Mouse (Mus musculus) forebrain, embryonic 10.5 days (tissue): ENCODE data around the gene Kcnn4. TPM values are rescaled to one million over a fixed set of nuclear protein-coding genes. Genes with fewer than 3 reads are reported as not detected.

Experiments used
- DNase-seq: peaks from one replicate; pipeline ENCODE4 v3.0.0-alpha.2; 2017; ENCODE audit warnings: low spot score; ENCODE audit errors: extremely low spot score
- H3K27ac ChIP-seq: fragments of 300-500 bp; sonication (generic); 2 replicates; pipeline ENCODE4 v1.5.1; 2016; ENCODE audit warnings: mild to moderate bottlenecking
- H3K27me3 ChIP-seq: fragments of 300-500 bp; sonication (generic); 2 replicates; pipeline ENCODE4 v1.6.1; 2016; ENCODE audit warnings: mild to moderate bottlenecking; ENCODE audit not compliant: poor library complexity, severe bottlenecking
- H3K36me3 ChIP-seq: fragments of 300-500 bp; sonication (generic); replicated peaks from 2 replicates; pipeline ENCODE4 v1.6.1; 2016; ENCODE audit warnings: mild to moderate bottlenecking, moderate library complexity
- H3K4me1 ChIP-seq: fragments of 300-500 bp; sonication (generic); 2 replicates; pipeline ENCODE4 v1.6.1; 2016
- H3K4me3 ChIP-seq: fragments of 300-500 bp; sonication (generic); 2 replicates; pipeline ENCODE4 v1.5.1; 2016; ENCODE audit warnings: mild to moderate bottlenecking, moderate library complexity
- H3K9me3 ChIP-seq: fragments of 300-500 bp; sonication (generic); 2 replicates; pipeline ENCODE4 v1.6.1; 2016; ENCODE audit warnings: mild to moderate bottlenecking, moderate library complexity
- WGBS: fragments of 180-500 bp; shearing (Covaris S2); methylation state at CpG from one replicate; pipeline ENCODE4 v1.1.7; 2016; 5-methylcytosine and 5-hydroxymethylcytosine counted together
- polyA plus RNA-seq: library from polyadenylated mRNA; unstranded; fragments of >200 nt; fragmentation: Nextera tagmentation; extraction: Ambion mirVana; gene quantifications from 2 replicates; pipeline ENCODE4 v1.2.1, GENCODE M21; 2016

Kcnn4 gene
- polyA plus RNA-seq, 1 experiment from 2014 or later = 5.1 TPM

- Histone ChIP-seq H3K9me3 (no peaks in the 10 kb centered on the region; the same call in 1 of the 2 replicates), H3K4me3 (no peak within 1 kb of the TSS), H3K27me3 (no peaks in the 10 kb centered on the region), H3K36me3 (no peaks in the 10 kb centered on the region), H3K4me1 (no peaks in the 10 kb centered on the region), H3K27ac (no peak within 1 kb of the TSS)
- no peak for DNase-seq
- WGBS = 44% methylated on average over 6 of the region's 6 CpGs
Observed at GRCm38 (mm10) chr7:24348896-24349295, 21.2 kb upstream of the Kcnn4 start, which contains the start of gene Lypd5. Gene Lypd5 (plus strand): TSS chr7:24349196.

- Histone ChIP-seq H3K36me3 (no peaks in the 10 kb centered on the region), H3K27ac (no peak overlapping the region), H3K4me1 (no peaks in the 10 kb centered on the region), H3K27me3 (no peaks in the 10 kb centered on the region), H3K9me3 (peaks cover 11% of the 10 kb centered on the region; the same call in 1 of the 2 replicates), H3K4me3 (no peak overlapping the region)
- WGBS = 86% methylated on average over 6 of the region's 6 CpGs
- no peak for DNase-seq
Observed at GRCm38 (mm10) chr7:24355646-24356045, 14.4 kb upstream of the Kcnn4 start.

GRCm38 (mm10) chr7:24356081-24356480 is 14.0 kb upstream of the Kcnn4 start:
- whole genome bisulfite sequencing = 80% methylated on average over 10 of the region's 10 CpGs
- H3K36me3 ChIP-seq = no peaks in the 10 kb centered on the region
- DNase-seq = no peak
- H3K9me3 ChIP-seq = peaks cover 14% of the 10 kb centered on the region; the same call in 1 of the 2 replicates
- H3K4me3 ChIP-seq = no peak overlapping the region
- no peaks in the 10 kb centered on the region for H3K27me3 ChIP-seq
- no peaks in the 10 kb centered on the region for H3K4me1 ChIP-seq
- H3K27ac ChIP-seq = no peak overlapping the region

GRCm38 (mm10) chr7:24357899-24358298 is 12.2 kb upstream of the Kcnn4 start:
- Histone ChIP-seq H3K36me3 (no peaks in the 10 kb centered on the region), H3K27ac (no peak overlapping the region), H3K4me3 (no peak overlapping the region), H3K4me1 (no peaks in the 10 kb centered on the region), H3K9me3 (peaks cover 14% of the 10 kb centered on the region; the same call in 1 of the 2 replicates), H3K27me3 (0 out of 2 replicates have a peak, but pooled peaks cover 4% of the 10 kb centered on the region)
- DNase-seq = peak; percentile 30
- whole genome bisulfite sequencing = 53% methylated on average over 4 of the region's 4 CpGs

GRCm38 (mm10) chr7:24359269-24359668 is 10.8 kb upstream of the Kcnn4 start:
- Histone ChIP-seq H3K27ac (no peak overlapping the region), H3K36me3 (no peaks in the 10 kb centered on the region), H3K9me3 (peaks cover 14% of the 10 kb centered on the region; the same call in 1 of the 2 replicates), H3K27me3 (0 out of 2 replicates have a peak, but pooled peaks cover 5% of the 10 kb centered on the region), H3K4me1 (no peaks in the 10 kb centered on the region), H3K4me3 (no peak overlapping the region)
- DNase-seq = peak; percentile 38
- 26% methylated on average over 9 of the region's 9 CpGs for WGBS

- Histone ChIP-seq H3K4me3 (no peak overlapping the region), H3K27me3 (0 out of 2 replicates have a peak, but pooled peaks cover 8% of the 10 kb centered on the region), H3K4me1 (peaks cover 7% of the 10 kb centered on the region; the same call in 1 of the 2 replicates), H3K9me3 (peaks cover 14% of the 10 kb centered on the region; the same call in 1 of the 2 replicates), H3K27ac (no peak overlapping the region), H3K36me3 (no peaks in the 10 kb centered on the region)
- WGBS = 69% methylated on average over 4 of the region's 4 CpGs
- no peak for DNase-seq
Observed at GRCm38 (mm10) chr7:24361001-24361400, 9.1 kb upstream of the Kcnn4 start.

DNA sequence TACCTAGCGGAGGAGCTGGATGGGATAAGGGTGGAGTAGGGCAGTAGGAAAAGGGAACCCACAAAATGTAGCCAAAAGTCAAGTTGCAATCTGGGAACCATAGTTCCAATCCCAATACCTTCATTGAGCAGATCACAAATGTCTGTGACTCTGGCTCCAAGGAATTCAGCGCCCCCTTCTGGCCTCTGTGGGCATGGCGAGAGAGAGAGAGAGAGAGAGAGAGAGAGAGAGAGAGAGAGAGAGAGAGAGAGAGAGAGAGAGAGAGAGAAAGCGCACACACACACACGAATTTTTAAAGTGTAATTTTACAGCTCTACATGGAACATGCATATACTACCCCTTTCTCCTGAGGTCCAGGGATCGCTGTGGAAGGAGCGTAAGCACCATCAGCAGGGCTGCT is 6.8 kb upstream of the Kcnn4 start:
- peak; percentile 36 for DNase-seq
- Histone ChIP-seq H3K4me1 (peaks cover 7% of the 10 kb centered on the region; the same call in 1 of the 2 replicates), H3K36me3 (no peaks in the 10 kb centered on the region), H3K27me3 (0 out of 2 replicates have a peak, but pooled peaks cover 8% of the 10 kb centered on the region), H3K9me3 (0 out of 2 replicates have a peak, but pooled peaks cover 3% of the 10 kb centered on the region), H3K4me3 (no peak overlapping the region), H3K27ac (no peak overlapping the region)
- WGBS = 22% methylated on average over 7 of the region's 7 CpGs

GRCm38 (mm10) chr7:24364827-24365226 is 5.2 kb upstream of the Kcnn4 start:
- Histone ChIP-seq H3K27ac (peak overlapping the region; percentile 65; the same call in 1 of the 2 replicates), H3K9me3 (0 out of 2 replicates have a peak, but pooled peaks cover 3% of the 10 kb centered on the region), H3K4me1 (peaks cover 7% of the 10 kb centered on the region; the same call in 1 of the 2 replicates), H3K27me3 (0 out of 2 replicates have a peak, but pooled peaks cover 8% of the 10 kb centered on the region), H3K36me3 (no peaks in the 10 kb centered on the region), H3K4me3 (no peak overlapping the region; the same call in 1 of the 2 replicates)
- DNase-seq = peak; percentile 82
- WGBS = 24% methylated on average over 10 of the region's 10 CpGs

DNA sequence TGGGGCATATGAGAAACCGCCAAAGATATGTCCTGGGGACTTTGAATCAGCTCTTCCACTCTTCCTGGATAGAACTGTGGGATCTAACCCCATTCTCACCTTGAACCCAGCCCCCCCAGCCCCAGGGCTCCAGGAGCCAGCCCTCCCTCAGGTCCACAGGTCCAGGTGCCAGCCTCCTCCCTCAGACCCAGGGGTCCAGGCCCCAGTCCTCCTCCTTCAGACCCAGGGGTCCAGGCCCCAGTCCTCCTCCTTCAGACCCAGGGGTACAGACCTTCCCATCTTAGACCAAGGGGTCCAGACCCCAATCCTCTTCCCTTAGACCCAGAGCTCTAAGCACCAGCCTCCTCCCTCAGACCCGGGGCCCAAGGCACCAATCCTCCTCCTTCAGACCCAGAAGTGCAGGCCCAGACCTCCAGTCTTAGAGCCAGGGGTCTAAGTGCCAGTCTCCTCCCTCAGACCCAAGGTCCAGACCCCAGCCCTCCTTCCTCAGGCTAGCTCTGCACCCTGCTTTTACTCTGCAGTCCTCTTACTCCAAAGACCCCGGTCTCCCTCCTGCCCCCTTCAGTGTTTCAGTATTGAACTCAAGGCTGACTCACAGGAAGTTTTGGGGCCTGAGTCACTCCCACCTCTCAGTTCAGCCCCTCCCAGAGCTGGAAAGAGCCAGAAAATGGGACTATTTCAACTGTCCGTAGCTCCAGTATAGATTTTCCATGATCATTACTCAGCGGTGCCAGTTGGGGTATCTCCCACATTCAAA is 4.6 kb upstream of the Kcnn4 start:
- H3K27ac ChIP-seq = peak overlapping the region; percentile 65; the same call in 1 of the 2 replicates
- DNase-seq = no peak
- 78% methylated on average over 5 of the region's 5 CpGs for WGBS

DNA sequence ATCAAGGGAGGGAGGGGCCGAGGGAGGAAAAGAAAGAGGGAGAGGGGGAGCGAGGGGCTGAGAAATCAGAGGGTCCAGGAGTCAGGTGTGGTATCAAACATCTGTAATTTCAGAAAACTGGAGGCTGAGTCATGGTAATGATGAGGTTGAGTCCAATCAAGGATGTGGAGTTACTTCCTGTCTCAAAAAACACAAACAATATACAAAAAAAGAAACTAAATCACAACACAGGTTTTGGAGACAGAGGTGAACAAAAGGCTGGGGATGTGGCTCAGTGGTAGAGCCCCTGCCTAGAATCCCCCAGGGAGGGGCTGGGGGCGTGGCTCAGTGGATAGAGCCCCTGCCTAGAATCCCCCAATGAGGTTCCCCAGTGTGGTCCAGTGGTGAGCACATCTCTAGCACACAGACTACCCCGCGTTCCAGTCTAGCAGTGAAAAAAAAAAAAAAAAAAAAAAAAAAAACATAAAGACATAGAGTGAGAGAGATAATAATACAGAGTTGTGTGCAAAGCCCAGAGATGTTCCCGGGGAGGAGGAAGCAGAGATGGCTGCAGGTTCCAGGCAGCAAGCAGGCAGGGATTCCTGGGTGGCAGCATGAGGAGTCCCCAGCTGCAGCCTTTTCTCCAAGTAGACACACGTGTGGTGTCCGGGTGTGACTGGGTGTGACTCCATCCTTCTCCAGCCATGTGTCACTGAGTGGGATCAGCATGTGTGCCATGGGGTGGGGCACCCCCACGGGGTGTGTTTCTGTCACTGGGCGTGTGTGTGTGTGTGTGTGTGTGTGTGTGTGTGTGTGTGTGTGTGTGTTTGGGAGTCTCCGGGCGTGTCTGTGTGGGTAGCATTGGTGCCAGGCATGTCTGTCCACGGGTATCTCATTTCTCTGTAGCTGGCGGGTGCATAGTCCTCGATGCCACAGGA is 3.1 kb upstream of the Kcnn4 start:
- 82% methylated on average over 15 of the region's 15 CpGs for WGBS

More for the DNA sequence above, 4.6 kb upstream of the Kcnn4 start:
- Histone ChIP-seq H3K4me3 (no peak overlapping the region; the same call in 1 of the 2 replicates), H3K9me3 (0 out of 2 replicates have a peak, but pooled peaks cover 3% of the 10 kb centered on the region), H3K27me3 (0 out of 2 replicates have a peak, but pooled peaks cover 8% of the 10 kb centered on the region), H3K36me3 (no peaks in the 10 kb centered on the region), H3K4me1 (peaks cover 11% of the 10 kb centered on the region; the same call in 1 of the 2 replicates)

DNA sequence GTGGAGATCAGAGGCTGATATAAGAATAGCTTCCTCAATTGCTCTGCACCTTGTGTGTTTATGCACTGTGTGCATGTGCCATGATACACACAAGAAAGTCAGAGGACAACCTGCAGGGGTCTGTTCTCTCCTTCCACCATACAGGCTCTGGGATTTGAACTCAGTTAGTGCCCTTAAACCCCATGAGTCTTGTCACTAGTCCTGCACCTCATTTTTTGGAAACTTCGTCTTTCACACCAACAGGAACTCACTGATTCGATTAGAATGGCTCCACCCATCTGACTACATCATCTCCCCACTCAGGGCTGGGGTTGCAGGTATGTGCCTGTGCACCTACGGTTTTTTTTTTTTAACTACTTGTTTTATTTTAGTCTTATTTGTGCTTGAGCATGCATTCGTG is 1.8 kb upstream of the Kcnn4 start:
- Histone ChIP-seq H3K27ac (no peak overlapping the region), H3K4me3 (no peak overlapping the region), H3K36me3 (no peaks in the 10 kb centered on the region), H3K4me1 (peaks cover 12% of the 10 kb centered on the region), H3K27me3 (0 out of 2 replicates have a peak, but pooled peaks cover 3% of the 10 kb centered on the region), H3K9me3 (no peaks in the 10 kb centered on the region)
- DNase-seq = no peak
- WGBS = 75% methylated on average over 4 of the region's 4 CpGs

More for the DNA sequence above, 3.1 kb upstream of the Kcnn4 start:
- DNase-seq = no peak
- H3K27ac ChIP-seq = no peak overlapping the region
- no peak overlapping the region for H3K4me3 ChIP-seq
- peaks cover 11% of the 10 kb centered on the region; the same call in 1 of the 2 replicates for H3K4me1 ChIP-seq
- H3K9me3 ChIP-seq = no peaks in the 10 kb centered on the region
- H3K27me3 ChIP-seq = 0 out of 2 replicates have a peak, but pooled peaks cover 8% of the 10 kb centered on the region
- H3K36me3 ChIP-seq = no peaks in the 10 kb centered on the region

- Histone ChIP-seq H3K27ac (no peak overlapping the region), H3K36me3 (no peaks in the 10 kb centered on the region), H3K9me3 (no peaks in the 10 kb centered on the region), H3K27me3 (0 out of 2 replicates have a peak, but pooled peaks cover 3% of the 10 kb centered on the region), H3K4me1 (peaks cover 20% of the 10 kb centered on the region), H3K4me3 (no peak overlapping the region)
- DNase-seq = no peak
- 91% methylated on average over 7 of the region's 7 CpGs for WGBS
Observed at GRCm38 (mm10) chr7:24368946-24369345, 1.1 kb upstream of the Kcnn4 start.
